Mouse (Mus musculus) small intestine, adult 2 months (tissue): Measurements from ENCODE around the gene Fabp6.

Experiments
- CTCF ChIP-seq: fragments of 200-500 bp; IDR thresholded peaks from 2 replicates; pipeline ENCODE4 v1.5.1; 2012; ENCODE audit warnings: low read depth, mild to moderate bottlenecking, control low read depth, inconsistent platforms, low read length, moderate library complexity, mixed read lengths; ENCODE audit not compliant: insufficient replicate concordance, insufficient read length; ENCODE audit errors: extremely low read depth
- POLR2A ChIP-seq: fragments of 200-500 bp; IDR thresholded peaks from 2 replicates; pipeline ENCODE4 v1.6.1; 2012; ENCODE audit warnings: low read depth, mild to moderate bottlenecking, control low read depth, inconsistent platforms, low read length, moderate library complexity

- TF ChIP-seq POLR2A (no peak), CTCF (no peak)
Measured at GRCm38 (mm10) chr11:43548657-43549435, 52.5 kb downstream of the Fabp6 start.
